Mouse (Mus musculus): ENCODE measurements around the gene Rnf187. TPM values are rescaled to one million over a fixed set of nuclear protein-coding genes. Genes with fewer than 3 reads are reported as not detected.

The Rnf187 gene
- polyA plus RNA-seq, 1 experiment, result 578 TPM

GRCm38 (mm10) chr11:58971796-58972195 is 33.1 kb upstream of the Rnf187 start:
- WGBS, result 94% methylated on average over 3 of the region's 3 CpGs
- Histone ChIP-seq H3K4me3 (replicated peaks; ENCODE audit: insufficient read depth, low read depth, low read length) (no peak overlapping the region), H3K27me3 (ENCODE audit: control insufficient read depth, insufficient read depth, low read length) (no peaks in the 10 kb centered on the region), H3K4me1 (ENCODE audit: control insufficient read depth, insufficient read depth, low read length) (no peaks in the 10 kb centered on the region), H3K27ac (ENCODE audit: insufficient read depth, low read length) (no peak overlapping the region)
- no peak for TF ChIP-seq POLR2A (IDR thresholded peaks at IDR 0.05; ENCODE audit: borderline replicate concordance, insufficient read depth, low read length)
- no peak for TF ChIP-seq CTCF (IDR thresholded peaks at IDR 0.05; ENCODE audit: borderline replicate concordance, insufficient read depth, low read depth, low read length)
- no peak for DNase-seq

- H3K4me3 ChIP-seq (replicated peaks; ENCODE audit: insufficient read depth, low read depth, low read length), result no peak overlapping the region
- no peaks in the 10 kb centered on the region for H3K27me3 ChIP-seq (ENCODE audit: control insufficient read depth, insufficient read depth, low read length)
- TF ChIP-seq POLR2A (IDR thresholded peaks at IDR 0.05; ENCODE audit: borderline replicate concordance, insufficient read depth, low read length) (no peak), CTCF (IDR thresholded peaks at IDR 0.05; ENCODE audit: borderline replicate concordance, insufficient read depth, low read depth, low read length) (no peak)
- DNase-seq, result no peak
- WGBS, result 88% methylated on average over 21 of the region's 21 CpGs
- H3K4me1 ChIP-seq (ENCODE audit: control insufficient read depth, insufficient read depth, low read length), result no peaks in the 10 kb centered on the region
- H3K27ac ChIP-seq (ENCODE audit: insufficient read depth, low read length), result no peak overlapping the region
Observed at GRCm38 (mm10) chr11:58970831-58971530, 32.3 kb upstream of the Rnf187 start.

GRCm38 (mm10) chr11:58969659-58970058 is 30.9 kb upstream of the Rnf187 start:
- Histone ChIP-seq H3K27ac (ENCODE audit: insufficient read depth, low read length) (no peak overlapping the region), H3K4me3 (replicated peaks; ENCODE audit: insufficient read depth, low read depth, low read length) (no peak overlapping the region), H3K4me1 (ENCODE audit: control insufficient read depth, insufficient read depth, low read length) (no peaks in the 10 kb centered on the region), H3K27me3 (ENCODE audit: control insufficient read depth, insufficient read depth, low read length) (no peaks in the 10 kb centered on the region)
- no peak for DNase-seq
- TF ChIP-seq CTCF (IDR thresholded peaks at IDR 0.05; ENCODE audit: borderline replicate concordance, insufficient read depth, low read depth, low read length) (no peak), POLR2A (IDR thresholded peaks at IDR 0.05; ENCODE audit: borderline replicate concordance, insufficient read depth, low read length) (no peak)
- WGBS, result 73% methylated on average over 6 of the region's 6 CpGs

- TF ChIP-seq CTCF (IDR thresholded peaks at IDR 0.05; ENCODE audit: borderline replicate concordance, insufficient read depth, low read depth, low read length), result no peak
- TF ChIP-seq POLR2A (IDR thresholded peaks at IDR 0.05; ENCODE audit: borderline replicate concordance, insufficient read depth, low read length), result no peak
- H3K4me3 ChIP-seq (replicated peaks; ENCODE audit: insufficient read depth, low read depth, low read length), result no peak overlapping the region
- DNase-seq, result no peak
- H3K27me3 ChIP-seq (ENCODE audit: control insufficient read depth, insufficient read depth, low read length), result no peaks in the 10 kb centered on the region
- WGBS, result 79% methylated on average over 8 of the region's 8 CpGs
- H3K27ac ChIP-seq (ENCODE audit: insufficient read depth, low read length), result no peak overlapping the region
- H3K4me1 ChIP-seq (ENCODE audit: control insufficient read depth, insufficient read depth, low read length), result no peaks in the 10 kb centered on the region
Observed at GRCm38 (mm10) chr11:58969027-58969426, 30.3 kb upstream of the Rnf187 start.

GRCm38 (mm10) chr11:58968551-58968950 is 29.8 kb upstream of the Rnf187 start:
- no peak overlapping the region for H3K27ac ChIP-seq (ENCODE audit: insufficient read depth, low read length)
- no peaks in the 10 kb centered on the region for H3K4me1 ChIP-seq (ENCODE audit: control insufficient read depth, insufficient read depth, low read length)
- no peak for TF ChIP-seq POLR2A (IDR thresholded peaks at IDR 0.05; ENCODE audit: borderline replicate concordance, insufficient read depth, low read length)
- TF ChIP-seq CTCF (IDR thresholded peaks at IDR 0.05; ENCODE audit: borderline replicate concordance, insufficient read depth, low read depth, low read length), result no peak
- DNase-seq, result no peak
- no peaks in the 10 kb centered on the region for H3K27me3 ChIP-seq (ENCODE audit: control insufficient read depth, insufficient read depth, low read length)
- 78% methylated on average over 7 of the region's 7 CpGs for WGBS
- no peak overlapping the region for H3K4me3 ChIP-seq (replicated peaks; ENCODE audit: insufficient read depth, low read depth, low read length)

GRCm38 (mm10) chr11:58967346-58967745 is 28.6 kb upstream of the Rnf187 start:
- 100% methylated on average over 1 of the region's 1 CpGs for WGBS
- Histone ChIP-seq H3K4me3 (replicated peaks; ENCODE audit: insufficient read depth, low read depth, low read length) (no peak overlapping the region), H3K27me3 (ENCODE audit: control insufficient read depth, insufficient read depth, low read length) (no peaks in the 10 kb centered on the region), H3K27ac (ENCODE audit: insufficient read depth, low read length) (no peak overlapping the region), H3K4me1 (ENCODE audit: control insufficient read depth, insufficient read depth, low read length) (no peaks in the 10 kb centered on the region)
- no peak for DNase-seq
- TF ChIP-seq CTCF (IDR thresholded peaks at IDR 0.05; ENCODE audit: borderline replicate concordance, insufficient read depth, low read depth, low read length), result no peak

- TF ChIP-seq POLR2A (IDR thresholded peaks at IDR 0.05; ENCODE audit: borderline replicate concordance, insufficient read depth, low read length) (no peak), CTCF (IDR thresholded peaks at IDR 0.05; ENCODE audit: borderline replicate concordance, insufficient read depth, low read depth, low read length) (no peak)
- H3K4me3 ChIP-seq (replicated peaks; ENCODE audit: insufficient read depth, low read depth, low read length), result no peak overlapping the region
- WGBS, result 25% methylated on average over 12 of the region's 12 CpGs
Observed at GRCm38 (mm10) chr11:58965001-58965760, 26.5 kb upstream of the Rnf187 start.

GRCm38 (mm10) chr11:58964216-58964615 is 25.5 kb upstream of the Rnf187 start:
- no peak for TF ChIP-seq POLR2A (IDR thresholded peaks at IDR 0.05; ENCODE audit: borderline replicate concordance, insufficient read depth, low read length)
- TF ChIP-seq CTCF (IDR thresholded peaks at IDR 0.05; ENCODE audit: borderline replicate concordance, insufficient read depth, low read depth, low read length), result no peak
- DNase-seq, result no peak
- Histone ChIP-seq H3K27me3 (ENCODE audit: control insufficient read depth, insufficient read depth, low read length) (no peaks in the 10 kb centered on the region), H3K27ac (ENCODE audit: insufficient read depth, low read length) (no peak overlapping the region), H3K4me1 (ENCODE audit: control insufficient read depth, insufficient read depth, low read length) (no peaks in the 10 kb centered on the region; the same call in 1 of the 2 replicates), H3K4me3 (replicated peaks; ENCODE audit: insufficient read depth, low read depth, low read length) (no peak overlapping the region)
- 84% methylated on average over 7 of the region's 7 CpGs for WGBS

More at GRCm38 (mm10) chr11:58965001-58965760, 26.5 kb upstream of the Rnf187 start:
- Histone ChIP-seq H3K27ac (ENCODE audit: insufficient read depth, low read length) (no peak overlapping the region), H3K4me1 (ENCODE audit: control insufficient read depth, insufficient read depth, low read length) (no peaks in the 10 kb centered on the region), H3K27me3 (ENCODE audit: control insufficient read depth, insufficient read depth, low read length) (no peaks in the 10 kb centered on the region)
- no peak for DNase-seq
